In genomic region chr12:89813294-89813693, GRCm38 (mm10) we compare ENCODE assay signal across 8 mouse cellular contexts.
A peak's percentile ranks its signal among the peaks of the same experiment; 100 is the strongest.
DNase-seq lines count a peak whose midpoint lies in the region; ATAC-seq and TF ChIP-seq lines count a peak whose summit lies in the region.
"Had no signal": no experiment of that assay in that cellular context is flagged by ENCODE, and none has a peak within 500 bp of the region (broad histone marks: within the 10 kb centered on the region; RNA-seq: fewer than 3 reads in every experiment).

No protein-coding gene starts in this region.

- peak overlapping the region; percentile 41 for H3K4me3 ChIP-seq in lung, embryonic 14.5 days (ENCODE audit: low read depth, low read length)
- no peak overlapping the region for H3K4me3 ChIP-seq in lung, postnatal 0 days (ENCODE audit: low read depth, low read length)
- peak overlapping the region; percentile 63; the same call in 1 of the 2 replicates for H3K4me3 ChIP-seq in forebrain, embryonic 10.5 days
- H3K4me3 ChIP-seq in limb, embryonic 13.5 days, result peak overlapping the region; percentile 48
- H3K4me3 ChIP-seq in stomach, postnatal 0 days (ENCODE audit: low read depth, low read length), result peak overlapping the region; percentile 46; the same call in 1 of the 2 replicates

- H3K27me3 ChIP-seq in lung, embryonic 14.5 days (ENCODE audit: insufficient read depth, low read length), result peaks cover 4% of the 10 kb centered on the region; the same call in 1 of the 2 replicates
- H3K27me3 ChIP-seq in lung, postnatal 0 days (replicated peaks; ENCODE audit: insufficient read depth, low read length), result no peaks in the 10 kb centered on the region
- H3K27me3 ChIP-seq in forebrain, embryonic 10.5 days (ENCODE audit: poor library complexity, severe bottlenecking), result peaks cover 84% of the 10 kb centered on the region
- peaks cover 32% of the 10 kb centered on the region for H3K27me3 ChIP-seq in limb, embryonic 13.5 days
- no peaks in the 10 kb centered on the region for H3K27me3 ChIP-seq in stomach, postnatal 0 days (ENCODE audit: control insufficient read depth, insufficient read depth, low read length)

- no peaks in the 10 kb centered on the region for H3K36me3 ChIP-seq in lung, embryonic 14.5 days (ENCODE audit: insufficient read depth)
- no peaks in the 10 kb centered on the region for H3K36me3 ChIP-seq in lung, postnatal 0 days (ENCODE audit: insufficient read depth, low read length)
- H3K36me3 ChIP-seq in forebrain, embryonic 10.5 days (replicated peaks), result no peaks in the 10 kb centered on the region
- H3K36me3 ChIP-seq in limb, embryonic 13.5 days, result no peaks in the 10 kb centered on the region
- no peaks in the 10 kb centered on the region for H3K36me3 ChIP-seq in stomach, postnatal 0 days (ENCODE audit: control insufficient read depth, insufficient read depth, low read length)

- H3K4me2 ChIP-seq in lung, embryonic 14.5 days, result peak overlapping the region; percentile 86
- no peak overlapping the region for H3K4me2 ChIP-seq in lung, postnatal 0 days (replicated peaks; ENCODE audit: low read depth, low read length)
- peak overlapping the region; percentile 89 for H3K4me2 ChIP-seq in limb, embryonic 13.5 days (replicated peaks)
- peak overlapping the region; percentile 83; the same call in 1 of the 2 replicates for H3K4me2 ChIP-seq in stomach, postnatal 0 days (replicated peaks; ENCODE audit: low read depth)

- no peaks in the 10 kb centered on the region for H3K9me3 ChIP-seq in lung, embryonic 14.5 days (ENCODE audit: low read depth, low read length)
- no peaks in the 10 kb centered on the region for H3K9me3 ChIP-seq in lung, postnatal 0 days (ENCODE audit: low read length)
- no peaks in the 10 kb centered on the region for H3K9me3 ChIP-seq in forebrain, embryonic 10.5 days
- H3K9me3 ChIP-seq in limb, embryonic 13.5 days, result 0 out of 2 replicates have a peak, but pooled peaks cover 3% of the 10 kb centered on the region
- H3K9me3 ChIP-seq in stomach, postnatal 0 days (ENCODE audit: control insufficient read depth, low read length), result no peaks in the 10 kb centered on the region

- 13% methylated on average over 13 of the region's 13 CpGs for WGBS in lung, embryonic 14.5 days
- WGBS in lung, postnatal 0 days, result 16% methylated on average over 13 of the region's 13 CpGs
- 8% methylated on average over 13 of the region's 13 CpGs for WGBS in forebrain, embryonic 10.5 days
- 12% methylated on average over 13 of the region's 13 CpGs for WGBS in limb, embryonic 13.5 days
- 16% methylated on average over 13 of the region's 13 CpGs for WGBS in stomach, postnatal 0 days

- no peak for ATAC-seq in lung, embryonic 14.5 days (ENCODE audit: insufficient read depth)
- ATAC-seq in lung, postnatal 0 days, result no peak
- no peak for ATAC-seq in limb, embryonic 13.5 days (ENCODE audit: low FRiP score, low read depth)
- ATAC-seq in stomach, postnatal 0 days (ENCODE audit: low FRiP score, low TSS enrichment), result no peak

- TF ChIP-seq CTCF in lung, embryonic 14.5 days (IDR thresholded peaks at IDR 0.05; ENCODE audit: low read depth), result no peak
- no peak for TF ChIP-seq CTCF in lung, postnatal 0 days (IDR thresholded peaks at IDR 0.05)
- TF ChIP-seq CTCF in stomach, postnatal 0 days (IDR thresholded peaks at IDR 0.05; ENCODE audit: low read depth), result no peak

- no peak for TF ChIP-seq EP300 in lung, postnatal 0 days (IDR thresholded peaks at IDR 0.05)
- no peak for TF ChIP-seq EP300 in stomach, postnatal 0 days (optimal IDR thresholded peaks at IDR 0.05)

- no peak overlapping the region for H3K9ac ChIP-seq in lung, embryonic 14.5 days
- H3K9ac ChIP-seq in lung, postnatal 0 days (replicated peaks; ENCODE audit: low read depth), result no peak overlapping the region
- H3K9ac ChIP-seq in limb, embryonic 13.5 days, result no peak overlapping the region
- H3K9ac ChIP-seq in stomach, postnatal 0 days (ENCODE audit: low read length), result no peak overlapping the region

- no peak for DNase-seq in lung, embryonic 14.5 days
- no peak for DNase-seq in lung, postnatal 0 days (ENCODE audit: low spot score)
- no peak for DNase-seq in forebrain, embryonic 10.5 days (ENCODE audit: extremely low spot score, low spot score)
- DNase-seq in stomach, postnatal 0 days (ENCODE audit: low spot score), result no peak
- no peak for DNase-seq in right cerebral cortex, postnatal 14 days
- DNase-seq in gastrocnemius, postnatal 4 days (ENCODE audit: low spot score in 2 of 2), result no peak
- DNase-seq: kidney, adult 18-20 months had no signal

- H3K4me1 ChIP-seq in lung, embryonic 14.5 days (ENCODE audit: insufficient read depth), result 0 out of 2 replicates have a peak, but pooled peaks cover 2% of the 10 kb centered on the region
- no peaks in the 10 kb centered on the region for H3K4me1 ChIP-seq in lung, postnatal 0 days (ENCODE audit: insufficient read depth, low read depth, low read length)
- H3K4me1 ChIP-seq in forebrain, embryonic 10.5 days, result peaks cover 33% of the 10 kb centered on the region
- H3K4me1 ChIP-seq in limb, embryonic 13.5 days, result peaks cover 27% of the 10 kb centered on the region
- no peaks in the 10 kb centered on the region for H3K4me1 ChIP-seq in stomach, postnatal 0 days (replicated peaks; ENCODE audit: control insufficient read depth, insufficient read depth)

- no peak overlapping the region for H3K27ac ChIP-seq in lung, embryonic 14.5 days (ENCODE audit: low read depth)
- H3K27ac ChIP-seq in lung, postnatal 0 days (ENCODE audit: low read length), result no peak overlapping the region
- no peak overlapping the region for H3K27ac ChIP-seq in forebrain, embryonic 10.5 days
- no peak overlapping the region for H3K27ac ChIP-seq in limb, embryonic 13.5 days
- H3K27ac ChIP-seq in stomach, postnatal 0 days (replicated peaks), result no peak overlapping the region
